Mouse (Mus musculus) adrenal gland, adult 18-20 months (tissue): ENCODE measurements around the gene Vmn1r115. TPM values are rescaled to one million over a fixed set of nuclear protein-coding genes. Genes with fewer than 3 reads are reported as not detected.
"Not testable (repeated sequence)": the region's sequence is repeated elsewhere in the genome, so short reads cannot be mapped to it uniquely, and the experiment has no call there.

ENCODE experiments used
- DNase-seq, 2 experiments: peaks; one replicate each; pipeline ENCODE4 v3.0.0; 2021 to 2022; ENCODE audit warnings: low spot score in 2 of 2
- long read RNA-seq, 2 experiments: library from polyadenylated mRNA; stranded (forward); transcript quantifications; one replicate each; pipeline ENCODE4 v2.0.0; 2021
- total RNA-seq, 2 experiments: library from RNA; stranded (reverse); gene quantifications; 1 replicate in 1 of 2; 2 replicates in 1 of 2; pipeline ENCODE4 v1.2.3; 2021

Gene Vmn1r115
- total RNA-seq = not detected
- long read RNA-seq, experiment 1 = 0 reads
- long read RNA-seq, experiment 2 = 0 reads

DNA sequence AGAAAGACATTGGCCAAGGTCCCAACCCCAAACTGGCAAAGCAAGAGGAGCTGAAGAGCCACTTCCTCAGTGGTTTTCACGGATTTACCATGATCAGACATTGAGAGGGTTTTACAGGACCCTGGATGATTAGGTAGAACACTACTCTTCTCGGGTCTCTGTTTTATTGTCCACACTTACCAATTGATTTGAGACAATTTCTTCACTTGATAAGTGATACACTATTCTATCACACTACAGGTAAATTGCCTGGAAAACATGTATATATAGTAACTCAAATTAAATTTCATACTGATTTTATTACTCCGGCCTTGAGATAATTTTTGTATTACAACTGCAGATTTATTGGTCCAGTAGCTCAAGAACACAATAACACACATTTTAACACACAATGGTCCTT is at the start of gene Vmn1r115:
TSS of gene Vmn1r115 (minus strand) at position 101 of the 400 bp plus-strand sequence.
- not testable (repeated sequence) for DNase-seq

DNA sequence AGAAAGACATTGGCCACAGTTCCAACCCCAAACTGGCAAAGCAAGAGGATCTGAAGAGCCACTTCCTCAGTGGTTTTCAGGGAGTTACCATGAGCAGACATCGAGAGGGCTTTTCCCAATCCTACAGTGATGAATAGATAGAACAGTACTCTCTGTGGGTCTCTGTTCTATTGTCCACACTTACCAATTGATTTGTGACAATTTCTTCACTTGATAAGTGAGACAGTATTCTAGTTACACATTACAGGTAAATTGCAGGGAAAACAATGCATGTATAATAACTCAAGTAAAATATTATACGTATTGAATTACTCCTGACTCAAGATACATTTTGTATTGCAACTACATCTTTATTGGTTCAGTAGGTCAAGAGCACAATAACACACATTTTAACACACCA is 39.2 kb upstream of the Vmn1r115 start, which contains the start of gene Vmn1r117:
TSS of gene Vmn1r117 (minus strand) at position 101 of the 400 bp plus-strand sequence.
- DNase-seq = not testable (repeated sequence)

DNA sequence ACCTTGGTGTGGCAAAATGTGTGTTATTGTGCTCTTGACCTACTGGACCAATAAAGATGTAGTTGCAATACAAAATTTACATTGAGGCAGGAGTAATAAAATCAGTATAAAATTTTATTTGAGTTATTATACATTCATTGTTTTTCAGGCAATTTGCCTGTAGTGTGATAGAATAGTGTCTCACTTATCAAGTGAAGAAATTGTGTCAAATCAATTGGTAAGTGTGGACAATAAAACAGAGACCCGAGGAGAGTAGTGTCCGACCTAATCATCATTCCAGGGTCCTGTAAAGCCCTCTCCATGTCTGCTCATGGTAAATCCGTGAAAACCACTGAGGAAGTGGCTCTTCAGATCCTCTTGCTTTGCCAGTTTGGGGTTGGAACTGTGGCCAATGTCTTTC is 27.2 kb upstream of the Vmn1r115 start, which contains the start of gene Vmn1r116:
TSS of gene Vmn1r116 (plus strand) at position 301 of the 400 bp plus-strand sequence.
- DNase-seq = not testable (repeated sequence)

DNA sequence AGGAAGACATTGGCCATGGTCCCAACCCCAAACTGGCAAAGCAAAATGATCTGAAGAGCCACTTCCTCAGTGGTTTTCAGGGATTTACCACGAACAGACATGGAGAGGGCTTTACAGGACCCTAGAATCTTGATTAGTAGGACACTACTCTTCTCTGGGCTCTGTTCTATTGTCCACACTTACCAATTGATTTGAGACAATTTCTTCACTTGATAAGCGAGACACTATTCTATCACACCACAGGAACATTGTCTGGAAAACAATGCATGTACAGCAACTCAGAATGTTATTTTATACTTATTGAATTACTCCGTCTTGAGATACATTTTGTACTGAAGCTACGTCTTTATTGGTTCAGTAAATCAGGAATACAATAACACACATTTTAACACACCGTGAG is 32.7 kb downstream of the Vmn1r115 start, which contains the start of gene Vmn1r114:
TSS of gene Vmn1r114 (minus strand) at position 101 of the 400 bp plus-strand sequence.
- not testable (repeated sequence) for DNase-seq

Other genes with a start within 250 kb of the Vmn1r115 start
- not detected for gene Gm4513, start 246.0 kb downstream of the Vmn1r115 start, total RNA-seq
- not detected for gene Vmn1r107, start 176.1 kb downstream of the Vmn1r115 start, total RNA-seq
- not detected for gene Vmn1r111, start 141.8 kb downstream of the Vmn1r115 start, total RNA-seq
- gene Gm10668, start 114.4 kb downstream of the Vmn1r115 start, total RNA-seq = not detected
- gene Vmn1r112, start 73.8 kb downstream of the Vmn1r115 start, total RNA-seq = not detected
- gene Vmn1r113, start 57.7 kb downstream of the Vmn1r115 start, total RNA-seq = not detected
- gene Vmn1r114, start 32.8 kb downstream of the Vmn1r115 start, total RNA-seq = not detected
- gene Vmn1r116, start 27.3 kb upstream of the Vmn1r115 start, total RNA-seq = not detected
- gene Vmn1r117, start 39.1 kb upstream of the Vmn1r115 start, total RNA-seq = not detected
- not detected for gene Vmn1r118, start 67.4 kb upstream of the Vmn1r115 start, total RNA-seq
- not detected for gene Vmn1r119, start 167.5 kb upstream of the Vmn1r115 start, total RNA-seq
- not detected for gene Vmn1r120, start 208.8 kb upstream of the Vmn1r115 start, total RNA-seq